Mouse (Mus musculus): ENCODE measurements around the gene Atp13a5.

- TF ChIP-seq CHD2 (IDR thresholded peaks at IDR 0.05; ENCODE audit: low read depth, low read length) (no peak), ZC3H11A (IDR thresholded peaks at IDR 0.05; ENCODE audit: borderline replicate concordance, low read depth, low read length) (no peak), ZNF384 (IDR thresholded peaks at IDR 0.05; ENCODE audit: low read depth, low read length) (no peak), HCFC1 (IDR thresholded peaks at IDR 0.05; ENCODE audit: borderline replicate concordance, insufficient read depth, low read length) (no peak), MAFK (IDR thresholded peaks at IDR 0.05; ENCODE audit: insufficient read depth, low read depth, low read length) (no peak)
These were observed 57.8 kb downstream of the Atp13a5 start for GRCm38 (mm10) chr16:29320717-29321116.

Measured in ES-E14 (cell line).